Mouse (Mus musculus): Measurements from ENCODE around the gene Dhx9.

GRCm38 (mm10) chr1:153506266-153506665, 18.8 kb upstream of the Dhx9 start:
- TF ChIP-seq POLR2A (IDR thresholded peaks at IDR 0.05; ENCODE audit: low read depth, low read length) (no peak), CTCF (IDR thresholded peaks at IDR 0.05; ENCODE audit: extremely low read depth, insufficient read length, insufficient replicate concordance, low read depth, low read length) (no peak)

Measured in small intestine, adult 2 months (tissue).